Mouse (Mus musculus) limb, embryonic 12.5 days (tissue): ENCODE results near the gene Olfr1185-ps1. TPM values are rescaled to one million over a fixed set of nuclear protein-coding genes. Genes with fewer than 3 reads are reported as not detected.
"Not testable (repeated sequence)": the region's sequence is repeated elsewhere in the genome, so short reads cannot be mapped to it uniquely, and the experiment has no call there.

Source experiments
- ATAC-seq: fragments of 200-750 bp; cut with Nextera tagmentation; 2 replicates; pipeline ENCODE4 v1.8.0; 2017; ENCODE audit warnings: low read depth, moderate TSS enrichment; ENCODE audit not compliant: insufficient number of reproducible peaks, insufficient read depth, low FRiP score, low TSS enrichment
- H3K27ac ChIP-seq: fragments of 300-500 bp; sonication (generic); 2 replicates; pipeline ENCODE4 v1.5.1; 2016; ENCODE audit warnings: mild to moderate bottlenecking, moderate library complexity
- H3K27me3 ChIP-seq: fragments of 300-500 bp; sonication (generic); 2 replicates; pipeline ENCODE4 v1.6.1; 2016; ENCODE audit warnings: mild to moderate bottlenecking, moderate library complexity
- H3K36me3 ChIP-seq: fragments of 300-500 bp; sonication (generic); 2 replicates; pipeline ENCODE4 v1.6.1; 2016; ENCODE audit warnings: mild to moderate bottlenecking, moderate library complexity
- H3K4me1 ChIP-seq: fragments of 300-500 bp; sonication (generic); replicated peaks from 2 replicates; pipeline ENCODE4 v1.6.1; 2016
- H3K4me2 ChIP-seq: fragments of 300-500 bp; sonication (generic); 2 replicates; pipeline ENCODE4 v1.6.1; 2016; ENCODE audit warnings: mild to moderate bottlenecking, moderate library complexity
- H3K4me3 ChIP-seq: fragments of 300-500 bp; sonication (generic); replicated peaks from 2 replicates; pipeline ENCODE4 v1.5.1; 2016; ENCODE audit warnings: mild to moderate bottlenecking
- H3K9ac ChIP-seq: fragments of 300-500 bp; sonication (generic); replicated peaks from 2 replicates; pipeline ENCODE4 v1.6.1; 2016; ENCODE audit warnings: mild to moderate bottlenecking, moderate library complexity
- H3K9me3 ChIP-seq: fragments of 300-500 bp; sonication (generic); 2 replicates; pipeline ENCODE4 v1.6.1; 2016; ENCODE audit warnings: mild to moderate bottlenecking, moderate library complexity
- WGBS: fragments of 180-500 bp; shearing (Covaris S2); methylation state at CpG from one replicate; pipeline ENCODE4 v1.1.7; 2016; 5-methylcytosine and 5-hydroxymethylcytosine counted together
- polyA plus RNA-seq: library from polyadenylated mRNA; unstranded; fragments of >200 nt; fragmentation: Nextera tagmentation; extraction: Ambion mirVana; gene quantifications from 2 replicates; pipeline ENCODE4 v1.2.1, GENCODE M21; 2016

The Olfr1185-ps1 gene
- polyA plus RNA-seq: not detected in 2 replicates

DNA sequence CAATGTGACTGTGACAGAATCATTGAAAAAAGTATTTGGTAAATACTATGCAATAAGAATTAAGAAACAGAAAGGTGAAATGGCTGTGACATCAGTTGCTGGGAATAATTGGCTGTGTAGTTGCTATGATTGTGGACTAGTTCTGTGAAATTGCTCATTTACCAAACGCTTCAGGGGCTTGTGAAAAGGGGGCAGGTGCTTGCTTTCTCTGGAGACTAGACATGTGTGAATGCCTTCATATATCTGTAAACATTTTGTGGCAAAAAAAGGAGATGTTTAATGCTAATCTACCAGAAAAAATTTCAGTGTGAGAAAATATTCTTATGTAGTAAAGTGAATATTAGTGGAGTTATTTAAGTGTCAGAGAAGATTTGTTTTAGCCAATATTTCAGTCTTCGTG, at the start of gene Olfr1185-ps1:
TSS of gene Olfr1185-ps1 (plus strand) at position 301 of the 400 bp plus-strand sequence.
- H3K4me1 ChIP-seq: no peaks in the 10 kb centered on the region
- H3K36me3 ChIP-seq: no peaks in the 10 kb centered on the region
- H3K4me3 ChIP-seq: no peak within 1 kb of the TSS
- H3K9ac ChIP-seq: no peak within 1 kb of the TSS
- H3K4me2 ChIP-seq: no peak within 1 kb of the TSS
- no peak for ATAC-seq
- no peak within 1 kb of the TSS for H3K27ac ChIP-seq
- H3K9me3 ChIP-seq: no peaks in the 10 kb centered on the region
- H3K27me3 ChIP-seq: no peaks in the 10 kb centered on the region
- 78% methylated on average over 2 of the region's 2 CpGs for WGBS

DNA sequence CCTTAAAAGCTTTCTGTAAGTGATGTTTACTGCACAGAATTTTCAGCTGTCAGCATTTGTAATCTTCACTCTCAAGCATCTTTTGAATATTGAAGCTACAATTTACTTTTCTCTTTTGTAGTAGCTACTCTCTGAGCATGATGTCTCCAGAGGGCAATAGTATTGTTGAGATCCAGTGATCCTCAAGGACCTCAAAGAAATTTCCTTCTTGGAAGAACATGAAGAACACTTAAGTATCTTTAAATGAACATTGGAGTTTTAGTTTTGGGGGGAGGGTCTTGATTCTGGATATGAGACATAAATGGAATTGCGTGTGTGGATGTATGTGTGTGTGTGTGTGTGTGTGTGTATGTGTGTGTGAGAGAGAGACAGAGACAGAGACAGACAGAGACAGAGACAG, 44.1 kb upstream of the Olfr1185-ps1 start, which contains the start of gene Gm13757:
TSS of gene Gm13757 (minus strand) at position 101 of the 400 bp plus-strand sequence.
- ATAC-seq: no peak
- H3K4me2 ChIP-seq: no peak within 1 kb of the TSS
- H3K4me3 ChIP-seq: no peak within 1 kb of the TSS
- no peaks in the 10 kb centered on the region for H3K9me3 ChIP-seq
- no peak within 1 kb of the TSS for H3K27ac ChIP-seq
- H3K9ac ChIP-seq: no peak within 1 kb of the TSS
- H3K4me1 ChIP-seq: no peaks in the 10 kb centered on the region
- 97% methylated on average over 1 of the region's 1 CpGs for WGBS
- no peaks in the 10 kb centered on the region for H3K36me3 ChIP-seq
- no peaks in the 10 kb centered on the region for H3K27me3 ChIP-seq

DNA sequence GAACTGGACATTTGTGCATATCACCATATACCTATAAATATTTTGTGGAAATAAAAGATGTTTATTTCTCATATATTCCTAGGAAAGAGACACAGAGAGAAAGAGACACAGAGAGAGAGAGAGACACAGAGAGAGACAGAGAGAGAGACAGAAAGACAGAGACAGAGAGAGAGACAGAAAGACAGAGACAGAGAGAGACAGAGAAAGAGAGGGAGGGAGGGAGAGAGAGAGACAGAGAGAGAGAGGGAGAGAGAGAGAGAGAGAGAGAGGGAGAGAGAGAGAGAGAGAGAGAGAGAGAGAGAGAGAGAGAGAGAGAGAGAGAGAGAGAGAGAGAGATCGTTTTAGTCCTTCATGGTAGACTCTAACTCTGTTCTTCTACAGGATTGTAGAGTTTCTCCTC, 38.6 kb upstream of the Olfr1185-ps1 start, which contains the start of gene Olfr1183:
TSS of gene Olfr1183 (plus strand) at position 301 of the 400 bp plus-strand sequence.
- not testable (repeated sequence) for H3K4me1 ChIP-seq, H3K4me2 ChIP-seq, H3K9ac ChIP-seq, H3K27me3 ChIP-seq, H3K36me3 ChIP-seq, ATAC-seq, H3K27ac ChIP-seq, H3K9me3 ChIP-seq, H3K4me3 ChIP-seq
- 84% methylated on average over 1 of the region's 1 CpGs for WGBS

DNA sequence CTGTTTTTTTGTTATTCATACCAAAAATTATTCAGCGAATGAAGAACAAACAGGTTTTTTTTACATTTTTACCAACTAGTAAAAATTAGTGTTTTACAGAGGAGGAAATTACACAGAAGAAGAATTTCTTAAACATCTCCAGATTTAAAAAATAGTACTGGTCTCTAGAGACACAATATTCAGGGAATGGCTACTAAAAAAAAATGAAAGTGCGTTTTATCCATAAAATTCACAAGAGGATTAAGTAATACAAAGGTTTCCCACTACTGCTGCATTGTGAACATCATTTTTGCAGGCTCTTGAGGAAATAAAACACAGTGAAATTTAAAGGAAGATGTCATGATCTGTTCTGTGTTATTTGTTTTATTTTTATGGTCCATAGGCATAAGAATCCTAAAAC, 9.8 kb upstream of the Olfr1185-ps1 start, which contains the start of gene Olfr1184:
TSS of gene Olfr1184 (plus strand) at position 301 of the 400 bp plus-strand sequence.
- H3K9ac ChIP-seq: no peak within 1 kb of the TSS
- H3K4me3 ChIP-seq: no peak within 1 kb of the TSS
- H3K27me3 ChIP-seq: no peaks in the 10 kb centered on the region
- no peak for ATAC-seq
- 88% methylated on average over 2 of the region's 2 CpGs for WGBS
- H3K4me1 ChIP-seq: no peaks in the 10 kb centered on the region
- no peaks in the 10 kb centered on the region for H3K9me3 ChIP-seq
- H3K27ac ChIP-seq: no peak within 1 kb of the TSS
- no peaks in the 10 kb centered on the region for H3K36me3 ChIP-seq
- H3K4me2 ChIP-seq: no peak within 1 kb of the TSS

DNA sequence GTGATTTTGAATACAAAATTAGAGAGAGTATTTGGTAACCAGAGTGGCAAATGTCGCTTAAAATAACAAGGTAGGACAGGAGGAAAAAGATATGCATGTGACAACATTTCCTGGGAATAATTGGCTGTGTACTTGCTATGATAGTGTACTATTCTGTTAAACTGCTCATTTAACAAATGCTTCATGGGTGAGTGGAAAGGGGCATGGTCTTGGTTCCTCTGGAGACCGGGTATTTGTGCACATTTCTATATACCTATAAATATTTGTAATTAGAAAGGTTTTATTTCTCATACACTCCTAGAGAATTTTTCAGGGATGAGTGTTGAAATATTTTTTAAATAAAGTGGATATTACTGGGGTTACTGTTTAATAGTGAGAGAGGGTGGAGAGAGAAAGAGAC, 25.1 kb downstream of the Olfr1185-ps1 start, which contains the start of gene Olfr1186:
TSS of gene Olfr1186 (plus strand) at position 301 of the 400 bp plus-strand sequence.
- Histone ChIP-seq H3K27me3 (no peaks in the 10 kb centered on the region), H3K9ac (no peak within 1 kb of the TSS), H3K4me3 (no peak within 1 kb of the TSS), H3K36me3 (no peaks in the 10 kb centered on the region), H3K9me3 (no peaks in the 10 kb centered on the region), H3K27ac (no peak within 1 kb of the TSS), H3K4me1 (no peaks in the 10 kb centered on the region), H3K4me2 (no peak within 1 kb of the TSS)
- 84% methylated on average over 2 of the region's 2 CpGs for WGBS
- no peak for ATAC-seq

DNA sequence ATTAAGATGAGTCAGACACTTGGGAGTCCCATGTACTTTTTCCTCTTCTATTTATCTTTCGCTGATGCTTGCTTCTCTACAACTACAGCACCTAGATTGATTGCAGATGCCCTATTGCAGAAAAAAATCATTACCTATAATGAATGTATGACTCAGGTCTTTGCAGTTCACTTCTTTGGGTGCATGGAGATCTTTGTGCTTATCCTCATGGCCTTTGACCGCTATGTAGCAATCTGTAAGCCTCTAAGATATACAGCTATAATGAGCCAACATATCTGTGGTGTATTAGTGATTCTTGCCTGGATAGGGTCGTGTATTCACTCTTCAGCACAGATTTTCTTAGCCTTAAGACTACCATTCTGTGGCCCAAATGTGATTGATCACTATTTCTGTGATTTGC, 32.6 kb downstream of the Olfr1185-ps1 start:
- WGBS: 70% methylated on average over 3 of the region's 3 CpGs
- no peak for ATAC-seq
- Histone ChIP-seq H3K4me2 (no peak overlapping the region), H3K9me3 (no peaks in the 10 kb centered on the region), H3K27me3 (no peaks in the 10 kb centered on the region), H3K4me1 (no peaks in the 10 kb centered on the region), H3K4me3 (no peak overlapping the region), H3K27ac (no peak overlapping the region), H3K36me3 (no peaks in the 10 kb centered on the region), H3K9ac (no peak overlapping the region)

Other genes starting within 250 kb of the Olfr1185-ps1 start
- gene Olfr1173, start 213.4 kb upstream of the Olfr1185-ps1 start, polyA plus RNA-seq: not detected in 2 replicates
- not detected in 2 replicates for gene Olfr1174-ps, start 178.2 kb upstream of the Olfr1185-ps1 start, polyA plus RNA-seq
- gene Olfr1175-ps, start 166.1 kb upstream of the Olfr1185-ps1 start, polyA plus RNA-seq: not detected in 2 replicates
- not detected in 2 replicates for gene Olfr1176, start 156.6 kb upstream of the Olfr1185-ps1 start, polyA plus RNA-seq
- gene Olfr1177-ps, start 146.8 kb upstream of the Olfr1185-ps1 start, polyA plus RNA-seq: not detected in 2 replicates
- not detected in 2 replicates for gene Olfr1178, start 106.3 kb upstream of the Olfr1185-ps1 start, polyA plus RNA-seq
- gene Olfr1179, start 86.9 kb upstream of the Olfr1185-ps1 start, polyA plus RNA-seq: not detected in 2 replicates
- gene Olfr1180, start 74.2 kb upstream of the Olfr1185-ps1 start, polyA plus RNA-seq: not detected in 2 replicates
- gene Olfr1181, start 67.1 kb upstream of the Olfr1185-ps1 start, polyA plus RNA-seq: not detected in 2 replicates
- not detected in 2 replicates for gene Gm13757, start 44.2 kb upstream of the Olfr1185-ps1 start, polyA plus RNA-seq
- not detected in 2 replicates for gene Olfr1183, start 38.5 kb upstream of the Olfr1185-ps1 start, polyA plus RNA-seq
- not detected in 2 replicates for gene Olfr1184, start 9.7 kb upstream of the Olfr1185-ps1 start, polyA plus RNA-seq
- not detected in 2 replicates for gene Olfr1186, start 25.2 kb downstream of the Olfr1185-ps1 start, polyA plus RNA-seq
- gene Olfr1188, start 63.6 kb downstream of the Olfr1185-ps1 start, polyA plus RNA-seq: not detected in 2 replicates
- gene Olfr1189, start 93.1 kb downstream of the Olfr1185-ps1 start, polyA plus RNA-seq: not detected in 2 replicates
- not detected in 2 replicates for gene Olfr1191-ps1, start 147.2 kb downstream of the Olfr1185-ps1 start, polyA plus RNA-seq
- not detected in 2 replicates for gene Olfr1192-ps1, start 155.2 kb downstream of the Olfr1185-ps1 start, polyA plus RNA-seq
- not detected in 2 replicates for gene Olfr1193, start 182.3 kb downstream of the Olfr1185-ps1 start, polyA plus RNA-seq
- gene Olfr1195, start 195.9 kb downstream of the Olfr1185-ps1 start, polyA plus RNA-seq: not detected in 2 replicates
- gene Olfr1196, start 211.3 kb downstream of the Olfr1185-ps1 start, polyA plus RNA-seq: not detected in 2 replicates
- not detected in 2 replicates for gene Olfr1197, start 239.0 kb downstream of the Olfr1185-ps1 start, polyA plus RNA-seq